Mouse (Mus musculus) olfactory bulb, adult 2 months (tissue): ENCODE measurements around the gene Iqcj.

Experiments used
- CTCF ChIP-seq: fragments of 200-500 bp; IDR thresholded peaks from 2 replicates; pipeline ENCODE4 v1.5.1; 2012; ENCODE audit warnings: low read depth, mild to moderate bottlenecking, low read length, moderate library complexity; ENCODE audit not compliant: insufficient read depth
- POLR2A ChIP-seq: fragments of 200-500 bp; IDR thresholded peaks from 2 replicates; pipeline ENCODE4 v1.6.1; 2012; ENCODE audit warnings: mild to moderate bottlenecking, low read depth, low read length, moderate library complexity; ENCODE audit not compliant: insufficient read depth

DNA sequence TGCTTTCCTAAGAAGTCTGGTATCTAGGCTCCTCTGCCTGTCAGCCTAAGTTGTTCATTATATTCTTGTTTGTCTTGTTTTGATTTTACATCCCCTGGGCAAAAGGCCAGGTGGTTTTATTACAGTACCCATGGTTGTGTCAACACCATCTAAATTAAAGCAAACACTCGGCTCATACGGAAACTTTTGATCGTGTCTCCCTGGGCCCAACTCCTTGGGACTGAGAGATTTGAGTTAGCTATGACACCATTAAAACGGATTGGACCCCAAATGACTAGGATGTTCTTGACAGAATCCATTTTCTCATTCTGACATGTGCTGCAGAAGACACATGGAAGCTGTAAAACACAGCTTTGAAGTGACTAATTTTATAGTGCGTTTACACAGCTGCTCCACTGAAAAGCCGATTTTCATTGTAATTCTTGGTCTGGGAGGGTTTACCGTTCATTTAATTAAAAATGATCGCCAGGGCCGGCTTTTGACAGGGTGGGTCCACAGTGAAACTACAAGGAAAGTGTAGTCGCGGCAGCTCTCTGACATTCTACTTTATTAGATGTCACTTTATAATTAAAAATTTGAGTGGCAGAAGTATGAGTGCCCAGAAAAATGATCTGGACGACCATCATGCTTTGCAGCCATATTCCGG, 24.5 kb upstream of the Iqcj start:
- TF ChIP-seq CTCF (no peak), POLR2A (no peak)
